Mouse (Mus musculus): ENCODE data around the gene Yif1a.

Gene Yif1a

DNA sequence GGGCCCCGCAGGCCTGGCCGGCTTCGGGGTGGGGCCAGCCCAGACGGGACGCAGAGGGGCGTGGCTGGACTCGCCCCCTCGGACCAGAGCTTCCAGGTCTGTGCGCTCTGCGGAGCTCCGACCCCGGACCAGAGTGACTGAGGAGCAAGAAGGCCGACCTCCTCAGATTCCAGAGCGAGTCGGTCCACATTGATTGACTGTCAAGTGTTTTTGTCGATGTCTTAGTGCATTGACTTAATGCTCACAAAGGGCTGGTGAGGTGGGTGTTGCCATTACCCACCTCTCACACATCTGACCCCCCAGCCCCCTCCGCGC is 30.0 kb downstream of the Yif1a start, which contains the start of gene Klc2:
Klc2 (minus strand) TSS at position 177 of the 315 bp plus-strand sequence.
- DNase-seq (ENCODE audit: low spot score in 2 of 2): peak in 1 of 2 experiments; percentile 82

DNA sequence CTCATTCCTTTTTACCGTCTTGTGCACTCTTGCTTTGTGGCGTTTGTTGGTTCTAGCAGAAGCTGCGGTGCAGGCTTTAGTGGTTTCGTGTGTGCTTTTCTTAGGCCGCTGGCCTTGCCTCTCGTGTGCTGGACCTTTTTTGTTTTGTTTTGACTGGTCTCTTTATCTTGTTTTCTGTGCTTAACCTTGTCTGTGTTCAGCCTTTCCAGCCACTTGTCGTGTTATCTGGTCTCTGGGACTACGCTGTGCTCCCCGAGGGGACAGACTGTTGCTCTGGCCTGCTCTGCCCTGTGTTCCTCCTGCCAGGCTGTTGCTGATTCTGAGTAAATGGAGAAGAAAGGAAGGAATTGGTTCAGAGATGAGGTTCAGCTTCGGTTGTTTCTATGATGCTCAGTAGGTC is 34.2 kb downstream of the Yif1a start:
- DNase-seq (ENCODE audit: low spot score in 2 of 2): no peak

DNA sequence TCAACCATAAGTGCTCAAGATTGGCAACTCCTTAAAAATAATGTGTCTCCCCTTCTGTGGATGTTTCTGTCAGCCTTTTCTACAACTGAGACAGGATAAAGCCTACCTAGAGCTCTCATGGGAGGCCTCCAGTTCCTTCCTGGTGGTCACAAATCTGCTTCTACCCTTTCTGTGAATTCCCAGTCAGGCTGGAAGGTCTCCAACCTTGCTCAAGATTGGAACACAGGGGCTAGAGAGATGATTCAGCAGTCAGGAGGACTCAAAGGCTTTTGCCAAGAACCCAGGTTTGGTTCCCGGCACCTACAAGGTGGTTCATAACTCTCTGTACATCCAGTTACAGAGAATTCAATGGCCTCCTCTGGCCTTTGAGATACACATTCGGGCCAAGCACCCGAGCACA is 34.9 kb downstream of the Yif1a start:
- no peak for DNase-seq (ENCODE audit: low spot score in 2 of 2)

DNA sequence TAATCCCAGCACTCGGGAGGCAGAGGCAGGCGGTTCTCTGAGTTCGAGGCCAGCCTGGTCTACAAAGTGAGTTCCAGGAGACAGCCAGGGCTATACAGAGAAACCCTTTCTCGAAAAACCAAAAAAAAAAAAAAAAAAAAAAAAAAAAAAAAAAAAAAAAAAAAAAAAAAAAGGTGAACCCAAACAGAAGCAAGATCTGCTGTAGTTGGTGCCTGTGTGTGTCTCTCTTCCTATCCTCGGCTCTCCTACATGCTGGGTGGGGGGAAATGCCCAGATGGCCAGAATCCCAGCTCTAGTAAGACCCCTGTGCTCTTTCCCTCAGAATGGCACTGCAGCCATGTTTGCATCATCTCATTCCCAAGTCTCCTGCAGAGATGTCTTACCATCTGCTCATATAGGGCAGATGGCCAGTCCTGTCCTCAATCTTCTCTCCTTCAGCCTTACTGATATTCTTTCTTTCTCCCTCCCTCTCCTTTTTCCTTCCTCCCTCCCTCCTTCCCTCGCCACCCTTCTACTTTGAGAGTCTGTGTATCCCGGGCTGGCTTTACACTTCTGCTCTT is 35.8 kb downstream of the Yif1a start:
- no peak for DNase-seq (ENCODE audit: low spot score in 2 of 2)

DNA sequence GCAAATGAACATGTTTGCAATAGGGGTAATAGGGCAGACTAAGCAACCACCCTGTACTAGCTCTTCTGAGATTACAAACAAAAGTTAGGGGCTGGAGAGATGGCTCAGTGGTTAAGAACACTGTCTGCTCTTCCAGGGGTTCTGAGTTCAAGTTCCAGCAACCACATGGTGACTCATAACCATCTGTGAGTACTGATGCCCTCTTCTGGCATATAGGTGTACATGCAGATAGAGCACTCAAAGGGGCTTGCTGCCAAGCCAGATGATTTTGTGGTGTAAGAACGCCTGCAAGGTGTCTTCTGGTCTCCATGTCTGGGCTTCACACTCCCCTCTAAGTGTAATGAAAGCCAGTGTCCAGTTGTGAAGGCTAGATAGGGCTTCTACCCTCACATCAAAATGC is 41.4 kb downstream of the Yif1a start:
- DNase-seq (ENCODE audit: low spot score in 2 of 2): no peak

DNA sequence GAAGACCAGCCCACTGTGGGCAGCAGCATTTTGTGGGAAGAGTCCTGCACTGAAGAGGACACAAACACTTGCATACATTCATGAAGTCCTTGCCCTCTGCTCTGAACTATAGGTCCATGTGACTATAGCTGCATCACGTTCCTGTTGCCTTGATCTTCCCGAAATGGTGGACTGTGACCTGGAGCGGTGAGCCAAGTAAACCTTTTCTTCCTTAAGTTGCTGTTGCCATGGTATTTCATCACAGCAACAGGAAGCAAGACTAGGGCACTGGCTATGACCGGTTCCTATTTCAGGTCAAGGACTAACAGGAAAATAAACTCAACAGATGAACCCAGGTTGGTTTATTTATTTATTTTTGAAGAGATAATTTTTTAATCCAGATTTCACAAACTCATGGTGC is 42.9 kb downstream of the Yif1a start:
- no peak for DNase-seq (ENCODE audit: low spot score in 2 of 2)

DNA sequence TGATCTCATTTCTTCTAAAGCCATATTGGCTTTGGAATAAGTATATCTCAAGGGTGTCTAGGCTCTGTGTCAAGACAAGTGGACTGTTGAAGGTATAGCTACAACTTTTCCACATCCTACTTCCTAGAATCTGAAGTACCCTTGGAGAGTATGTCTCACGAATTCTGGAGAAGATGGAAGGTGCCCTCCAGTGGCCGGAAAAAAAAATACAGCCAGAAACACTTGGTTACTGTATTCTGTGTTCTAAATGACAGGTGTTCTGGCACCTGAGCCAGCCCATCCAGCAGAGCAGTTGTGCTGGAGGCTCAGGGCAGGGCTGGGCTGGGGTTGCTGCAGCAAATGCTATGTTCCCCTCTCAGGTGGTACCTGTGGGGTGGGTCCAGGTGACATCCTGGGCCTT is 51.3 kb downstream of the Yif1a start:
- DNase-seq (ENCODE audit: low spot score in 2 of 2): peak; percentile 52 to 54
